Mouse (Mus musculus) T-helper 2 cell (primary cell): ENCODE results near the gene Alx3.
"Not testable (repeated sequence)": the region's sequence is repeated elsewhere in the genome, so short reads cannot be mapped to it uniquely, and the experiment has no call there.

Experiments used
- in situ Hi-C: fragments of 300-600 bp; cut with MboI, MseI; formaldehyde crosslinking; loops from one replicate; pipeline ENCODE4 v1.15.1; 2025; ENCODE audit warnings: high pct_unique_total_duplicates

Gene Alx3

DNA sequence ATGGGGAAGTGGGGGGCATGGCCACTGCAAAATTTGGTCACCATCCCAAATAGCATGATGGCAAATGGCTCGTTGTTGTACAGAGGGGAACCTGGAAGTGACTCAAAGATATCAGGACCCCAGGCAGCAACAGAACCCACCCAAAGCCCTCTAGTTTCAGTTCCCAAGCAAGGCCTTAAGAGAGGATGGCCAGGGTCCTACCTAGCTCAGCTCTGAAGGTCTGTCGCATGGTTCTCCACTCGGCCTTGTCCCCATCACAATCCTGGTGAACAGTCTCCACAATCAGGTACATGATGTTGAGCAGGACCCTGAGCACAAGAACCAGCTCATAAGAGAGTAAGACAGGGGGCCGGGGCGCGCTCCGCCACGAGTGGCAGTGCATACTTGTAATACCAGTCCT, 29.6 kb downstream of the Alx3 start:
- in situ Hi-C loops, result no loop called here

DNA sequence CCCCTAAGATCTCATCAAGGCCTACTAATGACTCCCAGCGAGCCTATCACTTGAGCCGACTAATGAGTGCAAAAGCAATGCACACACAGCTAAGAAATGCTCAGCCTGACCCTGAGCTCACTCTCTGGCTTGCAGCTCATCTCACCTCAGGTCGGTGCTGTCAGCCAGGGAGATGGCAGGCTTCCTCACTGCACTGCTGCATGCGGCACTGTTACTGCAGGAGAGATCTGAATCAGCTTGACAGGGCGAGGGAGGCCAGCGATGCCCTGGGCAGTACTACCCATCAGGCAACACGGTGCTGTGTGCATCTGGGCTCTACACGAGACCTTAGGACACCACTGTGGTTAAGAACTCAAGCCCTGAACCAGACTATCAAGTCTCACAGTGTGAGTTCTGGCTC, 30.7 kb downstream of the Alx3 start:
- in situ Hi-C loops, result no loop called here

DNA sequence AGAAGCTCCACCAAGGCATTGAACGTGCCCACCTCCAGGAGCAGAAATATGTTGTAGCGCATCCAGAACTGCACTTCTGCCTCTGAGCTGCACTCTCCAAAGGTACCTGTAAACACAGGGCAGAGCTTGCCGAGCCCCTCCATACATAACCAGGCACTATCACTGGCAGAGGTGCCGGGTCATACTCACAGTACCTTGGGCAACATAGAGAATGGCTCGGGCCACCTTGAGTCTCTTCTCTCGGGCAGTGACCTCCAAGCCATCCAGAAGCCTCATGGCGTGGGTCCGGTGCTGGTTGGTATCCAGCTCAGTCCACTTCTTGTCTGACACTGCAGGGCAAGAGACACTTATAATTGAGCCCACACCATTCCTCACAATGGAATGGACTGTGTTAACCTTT, 31.9 kb downstream of the Alx3 start:
- in situ Hi-C loops, result no loop called here

DNA sequence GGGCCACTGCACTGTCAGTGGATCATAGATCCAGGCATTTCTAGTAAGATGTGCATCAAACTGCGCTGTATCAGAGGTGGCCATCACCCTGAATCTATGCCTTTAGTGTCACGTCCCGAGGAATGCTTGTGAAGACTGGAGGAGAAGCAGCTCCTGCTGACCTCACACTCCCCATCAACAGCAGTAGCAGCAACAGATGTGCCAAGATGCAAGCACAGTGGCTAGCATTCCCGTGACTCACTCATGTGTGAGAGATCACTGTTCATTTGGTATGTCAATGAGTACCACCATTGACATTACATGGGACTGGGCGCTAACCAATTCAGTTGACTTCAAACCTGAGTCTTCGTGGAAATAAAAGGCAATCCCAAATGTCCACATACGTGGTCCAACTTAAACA, 32.8 kb downstream of the Alx3 start:
- in situ Hi-C loops, result no loop called here

DNA sequence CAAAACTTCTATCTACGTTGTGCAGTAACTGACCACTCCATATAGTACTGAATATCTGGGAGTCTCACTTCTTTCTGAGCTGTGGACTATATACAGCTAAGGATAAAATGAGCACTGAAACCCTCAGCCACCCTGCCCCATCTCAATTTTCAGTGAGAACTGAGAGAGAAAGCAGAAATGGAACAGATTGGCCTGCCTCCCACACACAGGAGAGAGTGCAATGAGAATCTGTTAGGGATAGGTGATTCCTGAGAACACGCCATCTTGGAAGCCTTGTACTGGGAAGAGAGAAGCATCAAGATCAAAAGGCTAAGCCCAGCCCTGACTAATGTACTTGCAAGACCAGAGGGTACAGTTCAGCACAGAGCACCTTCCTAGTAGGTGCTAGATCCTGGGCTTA, 33.7 kb downstream of the Alx3 start:
- in situ Hi-C loops, result no loop called here

DNA sequence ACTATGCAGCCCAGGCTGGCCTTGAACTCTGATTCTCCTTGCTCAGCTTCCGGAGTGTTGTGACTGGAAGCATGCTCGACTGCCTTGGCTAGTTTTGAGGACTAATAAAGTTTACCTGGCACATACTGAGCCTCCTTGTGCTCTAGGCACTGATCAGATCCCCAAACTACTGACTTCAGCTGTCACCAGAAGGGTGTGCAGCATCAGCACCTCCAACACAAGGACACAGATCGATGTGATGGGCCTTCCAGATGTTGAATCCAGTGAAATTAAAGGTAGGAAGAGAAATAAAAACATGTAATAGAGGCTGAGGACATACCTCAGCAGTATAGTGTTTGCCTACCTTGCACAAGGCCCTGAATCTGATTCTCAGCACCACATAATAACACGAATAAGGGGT, 34.6 kb downstream of the Alx3 start:
- in situ Hi-C loops, result no loop called here

DNA sequence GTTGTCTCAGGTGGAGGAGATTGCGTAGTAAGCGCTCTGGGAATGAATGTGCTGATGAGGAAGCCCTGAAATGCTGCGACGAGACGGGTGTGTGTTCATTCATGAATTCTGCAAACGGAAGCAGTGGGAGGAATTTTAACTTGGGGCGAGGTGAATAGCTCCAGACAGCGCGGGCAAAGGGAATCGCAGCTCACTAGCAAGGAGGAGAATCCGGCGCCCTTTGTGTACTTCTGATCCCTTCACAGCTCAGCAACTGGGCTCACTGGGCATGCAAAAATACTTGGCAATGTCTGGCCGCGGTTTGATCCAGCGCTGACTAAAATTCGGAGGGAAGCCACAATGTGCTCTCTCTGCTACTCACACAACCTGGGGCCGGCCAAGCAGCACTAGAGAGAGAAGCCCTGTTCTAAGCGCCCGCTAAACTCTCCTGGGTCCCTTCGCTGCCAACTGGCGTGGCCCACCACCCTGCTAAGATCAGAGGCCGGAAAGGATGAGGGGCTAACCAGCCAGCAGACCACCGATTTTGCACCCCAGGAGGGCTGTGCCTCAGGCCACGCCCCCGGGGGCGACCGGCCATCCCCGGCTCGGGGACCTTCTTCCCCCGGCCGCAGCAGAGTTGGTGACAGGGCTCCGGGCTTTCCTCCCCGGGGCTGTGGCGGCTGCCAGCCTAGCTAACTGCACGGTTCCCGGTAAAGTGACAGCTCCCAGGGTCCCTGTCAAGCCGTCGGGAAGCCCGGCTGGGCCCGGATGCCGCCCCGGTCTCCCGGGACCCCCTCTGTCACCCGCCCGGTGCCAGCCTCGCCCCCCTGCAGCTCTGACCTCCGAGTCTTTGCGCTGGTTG, 36.1 kb downstream of the Alx3 start, which contains the start of gene Gm10961:
Gene Gm10961, plus strand, starts transcription at position 641 of the 841 bp plus-strand sequence.
- in situ Hi-C loops, result no loop called here

DNA sequence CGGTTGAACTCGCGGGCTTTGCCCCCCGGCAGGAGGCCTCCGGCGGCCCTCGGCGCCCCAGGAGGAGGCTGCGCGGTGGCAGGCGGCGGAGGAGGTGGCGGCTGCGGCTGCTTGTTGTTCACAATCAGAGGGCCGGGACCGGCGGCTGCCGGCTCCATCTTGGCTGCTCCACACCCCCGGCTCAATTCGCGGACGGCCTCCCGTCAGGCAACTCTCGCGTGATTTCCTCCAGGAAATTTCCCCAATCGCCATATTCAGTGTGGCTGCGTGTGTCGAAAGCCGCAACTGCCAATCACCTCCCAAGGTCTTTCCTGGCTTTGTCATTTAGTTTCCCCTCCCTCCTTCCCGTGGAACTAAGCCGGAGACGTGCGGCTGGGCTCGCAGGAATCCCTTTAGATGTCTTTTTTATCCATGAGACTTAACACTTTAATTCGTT, 36.7 kb downstream of the Alx3 start, which contains the start of gene Strip1:
Gene Strip1, minus strand, starts transcription at position 172 of the 436 bp plus-strand sequence.
- in situ Hi-C loops, result no loop called here

DNA sequence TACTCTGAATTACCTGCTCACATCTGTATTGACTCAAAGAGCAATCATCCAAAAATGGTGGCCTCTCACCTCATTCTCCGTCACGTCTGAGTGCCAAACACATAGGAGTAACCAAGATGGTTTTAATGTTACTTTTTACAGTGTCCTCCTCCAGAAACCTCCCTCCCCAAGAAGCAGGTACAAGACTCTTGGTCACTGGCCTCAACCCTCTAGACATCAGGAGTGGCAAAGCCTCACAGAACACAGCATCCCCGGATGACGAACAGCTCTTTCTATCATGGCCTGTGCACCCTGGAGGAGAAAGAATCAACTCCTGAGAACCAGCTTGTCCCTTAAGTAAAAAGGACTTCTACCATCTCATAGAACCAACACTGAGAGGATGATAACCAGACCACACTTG, 38.0 kb downstream of the Alx3 start:
- in situ Hi-C loops, result no loop called here

DNA sequence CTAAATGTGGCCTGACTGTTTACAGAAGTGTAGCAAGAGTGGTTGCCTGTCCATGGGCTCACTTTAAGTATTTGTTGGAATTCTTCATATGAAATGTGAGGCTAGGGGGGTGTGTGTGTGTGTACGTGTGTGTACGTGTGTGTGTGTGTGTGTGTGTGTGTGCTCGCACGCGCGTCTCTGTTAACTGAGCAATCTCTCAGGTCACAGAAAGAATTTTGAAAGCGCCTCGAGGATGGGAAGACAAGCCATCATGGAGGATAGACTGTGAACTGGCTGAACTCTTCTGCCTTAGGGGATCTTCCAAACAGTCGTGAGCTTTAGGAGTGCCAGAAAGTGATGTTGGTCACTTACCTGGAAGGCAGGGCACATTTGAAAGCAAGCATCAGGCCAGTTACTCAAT, 39.1 kb downstream of the Alx3 start:
- in situ Hi-C loops, result no loop called here

DNA sequence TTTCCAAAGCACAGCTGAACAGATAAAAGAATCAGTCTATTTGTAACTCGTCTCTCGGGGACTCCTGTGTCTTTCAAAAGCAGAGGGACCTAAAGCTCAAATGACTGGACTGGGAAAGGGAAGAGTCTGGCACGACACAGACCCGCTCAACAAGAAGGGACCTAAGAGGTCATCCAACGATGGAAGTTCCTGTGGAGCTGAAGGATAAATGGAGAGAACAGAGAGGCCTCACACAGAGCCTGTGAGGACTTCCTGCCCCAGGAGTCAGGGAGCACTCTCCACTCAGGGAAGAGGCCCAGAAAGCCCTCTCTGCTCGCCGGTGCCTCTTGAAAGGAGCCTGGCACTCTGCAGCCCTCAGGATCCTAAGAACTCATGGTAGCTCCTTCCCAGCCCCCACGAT, 41.0 kb downstream of the Alx3 start:
- in situ Hi-C loops, result no loop called here

DNA sequence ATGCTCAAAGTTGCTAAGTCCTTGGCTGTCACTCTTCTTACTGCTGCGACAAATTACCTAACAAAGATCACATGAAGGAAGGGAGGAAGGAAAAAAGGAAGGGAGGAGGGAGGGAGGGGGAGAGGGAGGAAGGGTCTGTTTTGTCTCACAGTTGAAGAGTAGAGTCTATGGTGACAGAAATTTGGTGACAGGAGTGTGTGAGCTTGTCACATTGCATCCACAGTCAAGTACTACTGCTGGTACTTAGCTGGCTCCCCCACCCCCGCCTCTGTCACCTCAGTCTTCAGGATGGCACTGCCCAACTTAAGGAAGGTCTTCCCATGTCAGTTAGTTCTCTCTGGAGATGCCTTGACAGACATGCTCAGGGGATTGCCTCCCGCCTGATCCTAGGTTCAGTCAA, 41.4 kb downstream of the Alx3 start:
- in situ Hi-C loops, result no loop called here

DNA sequence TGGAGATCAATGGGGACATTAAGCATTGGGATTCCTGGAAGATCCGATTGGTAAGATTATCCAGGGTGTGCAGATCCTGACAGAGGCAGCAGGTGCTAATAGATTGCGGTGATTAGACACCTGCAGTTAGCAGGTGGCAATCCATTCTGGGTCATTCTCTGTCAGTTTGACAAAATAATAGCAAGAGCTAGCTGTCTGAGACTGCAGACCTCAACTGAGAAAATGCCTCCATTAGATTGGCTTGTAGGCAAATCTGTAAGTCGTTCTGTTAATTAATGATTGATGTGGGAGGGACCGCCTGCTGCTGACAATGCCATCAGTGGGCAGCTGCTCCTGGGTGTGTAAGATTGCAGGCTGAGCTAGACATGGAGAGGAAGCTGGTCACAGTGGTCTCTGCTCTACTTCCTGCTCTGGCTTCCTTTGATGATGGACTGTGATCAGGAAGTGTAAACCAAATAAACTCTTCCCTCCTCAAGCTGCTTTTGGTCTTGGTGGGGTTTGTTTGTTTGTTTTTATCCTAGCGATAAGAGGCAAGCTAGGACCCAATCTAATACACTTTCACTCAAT, 42.9 kb downstream of the Alx3 start:
- in situ Hi-C loops, result no loop called here

DNA sequence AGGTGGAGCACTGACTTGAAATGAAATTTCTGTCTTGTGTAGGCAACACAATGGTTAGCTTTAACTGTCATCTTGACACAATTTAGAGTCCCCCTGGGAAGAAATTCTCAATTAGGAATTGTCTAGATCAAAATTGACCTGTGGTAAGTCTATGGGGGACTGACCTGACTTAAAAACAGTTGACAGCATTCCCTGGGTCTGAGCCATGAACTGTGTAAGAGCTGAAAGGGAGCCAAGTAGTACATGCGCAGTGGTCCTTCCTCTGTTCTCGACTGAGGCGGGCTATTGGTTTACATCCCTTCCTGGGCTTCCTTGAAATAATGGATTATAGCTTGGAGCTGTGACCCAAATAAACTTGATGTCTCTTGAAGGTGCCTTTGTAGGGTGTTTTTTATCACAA, 52.1 kb downstream of the Alx3 start:
- in situ Hi-C loops, result no loop called here

DNA sequence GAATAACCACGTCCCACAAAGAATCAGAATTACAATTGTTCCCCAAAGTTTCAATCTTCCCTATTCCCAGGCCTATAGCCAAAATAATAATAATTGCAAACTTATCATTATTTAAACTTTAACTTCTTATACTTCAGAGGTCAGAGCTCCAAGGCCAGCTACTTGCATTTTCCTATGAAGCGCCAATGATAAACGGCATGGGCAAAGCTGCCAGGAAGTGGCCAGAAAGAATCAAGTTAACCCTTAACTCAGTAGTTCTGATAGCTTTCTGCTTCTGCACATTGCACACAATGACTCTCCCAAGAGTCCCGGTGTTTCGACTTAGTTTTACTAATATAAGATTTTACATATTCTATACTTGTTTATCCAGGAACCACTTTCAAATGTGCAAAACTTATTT, 55.4 kb downstream of the Alx3 start:
- in situ Hi-C loops, result not testable (repeated sequence)

DNA sequence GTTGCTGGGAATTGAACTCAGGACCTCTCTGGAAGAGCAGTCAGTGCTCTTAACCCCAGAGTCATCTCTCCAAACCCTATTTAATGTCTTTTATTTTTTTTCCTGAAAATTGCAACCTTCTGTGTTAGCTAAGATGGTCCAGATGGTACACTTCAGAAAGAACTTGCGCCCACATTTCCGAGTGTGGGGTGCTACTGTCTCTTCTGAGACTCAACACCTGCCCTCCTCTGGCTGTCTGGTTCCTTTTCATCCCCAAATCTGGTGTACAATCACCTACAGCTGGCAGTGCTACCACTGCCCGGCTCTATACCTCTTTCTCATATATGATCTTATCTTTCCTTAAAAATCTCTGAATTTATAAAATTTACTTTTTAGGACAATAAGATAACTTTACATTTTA, 58.1 kb downstream of the Alx3 start:
- in situ Hi-C loops, result no loop called here

DNA sequence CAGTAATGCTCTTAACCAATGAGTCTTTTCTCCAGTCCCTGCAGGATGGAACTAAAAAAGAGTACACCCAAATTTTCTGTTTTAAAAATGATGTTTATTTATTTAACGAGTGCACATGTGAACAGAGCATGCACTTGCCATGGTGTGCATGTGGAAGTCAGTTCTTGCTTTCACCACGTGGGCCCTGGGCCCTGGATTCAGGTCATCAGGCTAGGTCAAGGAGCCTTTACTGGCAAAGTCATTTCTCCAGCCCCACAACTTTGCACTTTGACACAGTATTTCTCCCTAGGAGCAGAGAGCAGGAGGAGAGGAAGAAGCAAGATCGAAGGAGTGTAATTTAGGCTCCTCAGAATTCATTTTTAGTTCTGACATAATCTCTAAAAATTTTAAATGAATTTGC, 60.0 kb downstream of the Alx3 start:
- in situ Hi-C loops, result no loop called here
